Mouse (Mus musculus) midbrain, embryonic 11.5 days (tissue): ENCODE results near the gene Gabrq. TPM values are rescaled to one million over a fixed set of nuclear protein-coding genes. Genes with fewer than 3 reads are reported as not detected.

Experiments used
- ATAC-seq: fragments of 200-750 bp; cut with Nextera tagmentation; 2 replicates; pipeline ENCODE4 v1.8.0; 2017; ENCODE audit warnings: moderate TSS enrichment, moderate library complexity; ENCODE audit not compliant: low FRiP score
- DNase-seq: peaks from one replicate; pipeline ENCODE4 v3.0.0; 2015; ENCODE audit warnings: low spot score; ENCODE audit errors: missing footprints
- H3K27ac ChIP-seq: fragments of 300-500 bp; sonication (generic); 2 replicates; pipeline ENCODE4 v1.5.1; 2014; ENCODE audit warnings: low read depth, low read length
- H3K27me3 ChIP-seq: fragments of 300-500 bp; sonication (generic); 2 replicates; pipeline ENCODE4 v1.6.1; 2014; ENCODE audit warnings: mild to moderate bottlenecking, low read length, moderate library complexity, mixed read lengths; ENCODE audit not compliant: control insufficient read depth, insufficient read depth
- H3K36me3 ChIP-seq: fragments of 300-500 bp; sonication (generic); 2 replicates; pipeline ENCODE4 v1.6.1; 2014; ENCODE audit warnings: mild to moderate bottlenecking, low read length, moderate library complexity, mixed read lengths; ENCODE audit not compliant: control insufficient read depth, insufficient read depth
- H3K4me1 ChIP-seq: fragments of 300-500 bp; sonication (generic); 2 replicates; pipeline ENCODE4 v1.6.1; 2014; ENCODE audit warnings: low read length; ENCODE audit not compliant: control insufficient read depth, insufficient read depth
- H3K4me2 ChIP-seq: fragments of 300-500 bp; sonication (generic); 2 replicates; pipeline ENCODE4 v1.6.1; 2014; ENCODE audit warnings: mild to moderate bottlenecking, moderate library complexity
- H3K4me3 ChIP-seq: fragments of 300-500 bp; sonication (generic); 2 replicates; pipeline ENCODE4 v1.5.1; 2014; ENCODE audit warnings: low read depth, low read length
- H3K9ac ChIP-seq: fragments of 300-500 bp; sonication (generic); 2 replicates; pipeline ENCODE4 v1.6.1; 2014; ENCODE audit warnings: low read length
- H3K9me3 ChIP-seq: fragments of 300-500 bp; sonication (generic); 2 replicates; pipeline ENCODE4 v1.6.1; 2016; ENCODE audit warnings: low read length; ENCODE audit not compliant: control insufficient read depth
- WGBS: fragments of 180-500 bp; shearing (Covaris S2); extraction: QIAGEN DNeasy Blood & Tissue Kit; methylation state at CpG from one replicate; pipeline ENCODE4 v1.1.7; 2014; 5-methylcytosine and 5-hydroxymethylcytosine counted together
- polyA plus RNA-seq: library from polyadenylated mRNA; unstranded; fragments of >200 nt; fragmentation: Nextera tagmentation; extraction: Ambion mirVana; gene quantifications from 2 replicates; pipeline ENCODE4 v1.2.1, GENCODE M21; 2014

The Gabrq gene
- polyA plus RNA-seq: 1.1 and 1.3 TPM in 2 replicates

- Histone ChIP-seq H3K9ac (0 out of 2 replicates have a peak within 1 kb of the TSS, but pooled peaks have one; percentile 20), H3K9me3 (no peaks in the 10 kb centered on the region), H3K4me2 (peak within 1 kb of the TSS; percentile 50), H3K27ac (no peak within 1 kb of the TSS), H3K4me3 (peak within 1 kb of the TSS; percentile 34), H3K36me3 (no peaks in the 10 kb centered on the region), H3K27me3 (peaks cover 8% of the 10 kb centered on the region), H3K4me1 (no peaks in the 10 kb centered on the region)
- ATAC-seq (peak; percentile 93), DNase-seq (peak; percentile 87)
- 31% methylated on average over 35 of the region's 43 CpGs for WGBS
Observed at GRCm38 (mm10) chrX:72824776-72825588, at the start of gene Gabrq. Gene Gabrq (plus strand): TSS chrX:72825178.

DNA sequence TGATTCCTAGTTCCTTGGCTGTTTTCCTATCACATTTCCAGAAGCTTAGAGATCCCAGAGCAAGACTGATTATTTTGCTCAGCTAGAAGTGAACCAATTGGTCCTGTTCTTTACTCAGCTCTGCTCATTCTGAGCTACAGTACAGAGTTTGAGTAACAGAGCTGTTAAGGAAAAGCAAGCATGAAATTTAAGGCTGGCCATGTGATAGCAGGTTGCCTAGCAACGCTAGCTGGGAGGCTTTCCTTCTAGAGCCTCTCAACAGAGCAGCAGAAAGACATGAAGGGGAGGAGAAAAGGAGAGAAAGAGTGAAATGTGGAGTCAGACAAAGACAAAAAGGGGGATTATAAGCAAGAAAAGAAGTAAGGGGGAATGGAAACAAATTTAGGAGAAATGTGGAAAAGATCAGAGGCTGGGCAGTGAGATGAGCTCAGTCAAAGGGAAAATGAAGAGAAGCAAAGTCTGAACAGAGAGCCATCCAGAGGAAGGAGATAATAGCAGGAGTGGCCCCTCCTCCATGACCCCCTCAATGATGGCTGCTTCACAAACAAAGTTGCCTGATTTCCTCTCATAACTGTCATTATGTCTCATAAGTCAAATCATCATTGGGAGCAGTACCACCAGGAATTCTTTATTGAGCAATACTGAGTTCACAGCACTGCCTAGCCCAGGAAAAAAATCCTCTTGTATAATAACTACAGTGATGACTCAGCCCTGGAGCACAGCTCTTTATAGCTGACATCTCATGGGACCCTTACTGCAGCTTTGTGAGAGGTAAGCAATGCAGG, 36.0 kb upstream of the Gabrq start:
- DNase-seq: no peak
- Histone ChIP-seq H3K27ac (no peak overlapping the region), H3K4me1 (no peaks in the 10 kb centered on the region), H3K9me3 (no peaks in the 10 kb centered on the region), H3K36me3 (no peaks in the 10 kb centered on the region), H3K4me2 (no peak overlapping the region), H3K27me3 (no peaks in the 10 kb centered on the region), H3K4me3 (no peak overlapping the region), H3K9ac (no peak overlapping the region)
- peak; percentile 77; the same call in 1 of the 2 replicates for ATAC-seq
- WGBS: 35% methylated on average over 1 of the region's 1 CpGs

DNA sequence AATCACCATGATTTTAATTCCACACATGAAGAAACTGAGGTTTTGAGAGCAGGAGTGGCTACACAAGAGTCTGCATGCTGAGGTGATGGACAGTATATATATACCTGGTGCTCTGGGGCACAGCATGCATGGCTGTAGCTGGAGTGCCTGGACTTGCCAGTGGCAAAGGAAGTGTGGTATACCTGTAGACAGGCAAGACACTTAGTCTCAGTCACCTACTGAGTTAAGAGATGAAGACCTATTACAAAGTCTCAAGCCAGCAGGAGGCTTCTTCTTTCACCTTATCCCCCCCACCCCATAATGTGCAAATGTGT, 35.5 kb upstream of the Gabrq start:
- H3K36me3 ChIP-seq: no peaks in the 10 kb centered on the region
- no peaks in the 10 kb centered on the region for H3K27me3 ChIP-seq
- no peak overlapping the region for H3K27ac ChIP-seq
- H3K4me3 ChIP-seq: no peak overlapping the region
- no peaks in the 10 kb centered on the region for H3K4me1 ChIP-seq
- ATAC-seq (no peak), DNase-seq (no peak)
- H3K4me2 ChIP-seq: no peak overlapping the region
- no peaks in the 10 kb centered on the region for H3K9me3 ChIP-seq
- H3K9ac ChIP-seq: no peak overlapping the region

GRCm38 (mm10) chrX:72819594-72819993, 5.4 kb upstream of the Gabrq start:
- 6% methylated on average over 5 of the region's 5 CpGs for WGBS
- peak; percentile 33; the same call in 1 of the 2 replicates for ATAC-seq
- no peaks in the 10 kb centered on the region for H3K9me3 ChIP-seq

GRCm38 (mm10) chrX:72823310-72823709, 1.7 kb upstream of the Gabrq start:
- Histone ChIP-seq H3K4me2 (no peak overlapping the region), H3K27ac (no peak overlapping the region), H3K4me1 (no peaks in the 10 kb centered on the region), H3K27me3 (peaks cover 8% of the 10 kb centered on the region), H3K36me3 (no peaks in the 10 kb centered on the region), H3K9me3 (no peaks in the 10 kb centered on the region), H3K9ac (no peak overlapping the region), H3K4me3 (no peak overlapping the region)
- WGBS: 72% methylated on average over 2 of the region's 2 CpGs
- DNase-seq: no peak
- no peak for ATAC-seq

More at GRCm38 (mm10) chrX:72819594-72819993, 5.4 kb upstream of the Gabrq start:
- Histone ChIP-seq H3K9ac (no peak overlapping the region), H3K36me3 (no peaks in the 10 kb centered on the region), H3K4me2 (no peak overlapping the region), H3K4me3 (no peak overlapping the region), H3K4me1 (no peaks in the 10 kb centered on the region), H3K27me3 (0 out of 2 replicates have a peak, but pooled peaks cover 3% of the 10 kb centered on the region), H3K27ac (no peak overlapping the region)
- peak; percentile 97 for DNase-seq

DNA sequence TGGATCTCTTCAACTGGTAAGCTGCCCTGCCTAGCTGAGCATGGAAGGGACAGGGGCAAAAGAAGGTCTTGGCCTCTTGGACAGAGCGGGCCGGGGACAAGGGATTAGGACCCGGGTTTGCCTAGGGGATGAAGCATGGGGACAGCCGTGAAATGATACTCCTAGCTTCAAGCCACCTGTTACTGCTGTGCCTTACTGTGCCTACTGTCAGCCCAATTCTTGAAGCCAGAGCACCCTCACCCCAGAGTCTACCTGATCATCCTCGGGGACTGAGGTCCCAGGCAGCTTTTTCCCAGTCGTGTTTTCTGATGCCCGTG, 569 bp downstream of the Gabrq start:
- H3K9me3 ChIP-seq: no peaks in the 10 kb centered on the region
- H3K27ac ChIP-seq: no peak overlapping the region
- no peak for ATAC-seq
- no peaks in the 10 kb centered on the region for H3K36me3 ChIP-seq
- 51% methylated on average over 7 of the region's 7 CpGs for WGBS
- H3K4me3 ChIP-seq: peak overlapping the region; percentile 34
- DNase-seq: no peak
- no peak overlapping the region for H3K9ac ChIP-seq
- H3K4me1 ChIP-seq: no peaks in the 10 kb centered on the region
- H3K27me3 ChIP-seq: peaks cover 8% of the 10 kb centered on the region
- H3K4me2 ChIP-seq: peak overlapping the region; percentile 50

Other genes with a start within 250 kb of the Gabrq start
- 1.5 and 2.7 TPM in 2 replicates for gene Gabra3, start 168.3 kb upstream of the Gabrq start, polyA plus RNA-seq
- gene Cetn2, start 93.2 kb downstream of the Gabrq start, polyA plus RNA-seq: 136 and 148 TPM in 2 replicates
- 52.5 and 54.4 TPM in 2 replicates for gene Nsdhl, start 93.4 kb downstream of the Gabrq start, polyA plus RNA-seq
- gene Zfp185, start 162.2 kb downstream of the Gabrq start, polyA plus RNA-seq: 3.4 and 3.9 TPM in 2 replicates
- not detected in 2 replicates for gene Pnma5, start 211.9 kb downstream of the Gabrq start, polyA plus RNA-seq
- gene Pnma3, start 239.6 kb downstream of the Gabrq start, polyA plus RNA-seq: 0.57 and 0.59 TPM in 2 replicates